Mouse (Mus musculus) stomach, postnatal 0 days (tissue): Measurements from ENCODE around the gene Tmem33.

ENCODE experiments used
- CTCF ChIP-seq: IDR thresholded peaks from 2 replicates; pipeline ENCODE4 v1.5.1; 2016; ENCODE audit warnings: antibody characterized with exemption, low read depth, mild to moderate bottlenecking, moderate library complexity
- EP300 ChIP-seq: optimal IDR thresholded peaks from 2 replicates; pipeline ENCODE3; 2016; ENCODE audit warnings: antibody characterized with exemption

DNA sequence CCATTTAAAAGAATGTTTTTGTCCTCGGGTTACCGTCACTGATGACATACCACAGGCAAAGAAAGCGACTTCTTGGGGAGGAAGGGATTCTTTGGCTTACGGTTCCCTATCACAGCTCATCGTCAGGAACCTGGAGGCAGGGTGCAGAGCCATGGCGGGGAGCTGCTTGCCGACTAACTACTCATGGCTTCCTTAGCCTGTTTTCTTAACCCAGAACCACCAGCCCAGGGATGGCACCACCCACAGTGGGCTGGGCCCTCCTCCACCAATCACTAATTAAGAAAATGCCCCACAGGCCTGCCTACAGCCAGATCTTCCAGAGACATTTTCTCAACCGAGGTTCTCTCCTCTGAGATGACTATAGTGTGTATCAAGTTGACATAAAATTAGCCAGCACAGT, 8.9 kb downstream of the Tmem33 start:
- TF ChIP-seq CTCF = no peak
- TF ChIP-seq EP300 = no peak
